Mouse (Mus musculus): Measurements from ENCODE around the gene Flt3.

Flt3 gene

GRCm38 (mm10) chr5:147312830-147313685 is 87.2 kb downstream of the Flt3 start:
- DNase-seq (ENCODE audit: low read depth, low spot score), result no peak

- DNase-seq (ENCODE audit: low read depth, low spot score), result no peak
Observed at GRCm38 (mm10) chr5:147309786-147310185, 90.5 kb downstream of the Flt3 start.

- DNase-seq (ENCODE audit: low read depth, low spot score), result no peak
Observed at GRCm38 (mm10) chr5:147308451-147308850, 91.8 kb downstream of the Flt3 start.

GRCm38 (mm10) chr5:147307398-147307785 is 92.9 kb downstream of the Flt3 start:
- DNase-seq (ENCODE audit: low read depth, low spot score), result no peak

GRCm38 (mm10) chr5:147306638-147307397 is 93.5 kb downstream of the Flt3 start, which contains the start of gene Cdx2:
Gene Cdx2 (minus strand): TSS chr5:147307270.
- peak; percentile 78 for DNase-seq (ENCODE audit: low read depth, low spot score)

- DNase-seq (ENCODE audit: low read depth, low spot score), result peak; percentile 38
Observed at GRCm38 (mm10) chr5:147305856-147306637, 94.2 kb downstream of the Flt3 start.

- DNase-seq (ENCODE audit: low read depth, low spot score), result no peak
Observed at GRCm38 (mm10) chr5:147305166-147305565, 95.1 kb downstream of the Flt3 start.

- peak; percentile 88 for DNase-seq (ENCODE audit: low read depth, low spot score)
Observed at GRCm38 (mm10) chr5:147304276-147305155, 95.8 kb downstream of the Flt3 start.

- DNase-seq (ENCODE audit: low read depth, low spot score), result no peak
Observed at GRCm38 (mm10) chr5:147302746-147303400, 97.4 kb downstream of the Flt3 start.

GRCm38 (mm10) chr5:147302141-147302540 is 98.1 kb downstream of the Flt3 start:
- DNase-seq (ENCODE audit: low read depth, low spot score), result no peak

GRCm38 (mm10) chr5:147301781-147302070 is 98.6 kb downstream of the Flt3 start:
- DNase-seq (ENCODE audit: low read depth, low spot score), result no peak

GRCm38 (mm10) chr5:147300917-147301780 is 99.1 kb downstream of the Flt3 start:
- no peak for DNase-seq (ENCODE audit: low read depth, low spot score)

GRCm38 (mm10) chr5:147300001-147300363 is 100.3 kb downstream of the Flt3 start:
- DNase-seq (ENCODE audit: low read depth, low spot score), result no peak

- peak; percentile 94 for DNase-seq (ENCODE audit: low read depth, low spot score)
Observed at GRCm38 (mm10) chr5:147299255-147300000, 100.9 kb downstream of the Flt3 start.

GRCm38 (mm10) chr5:147297249-147297648 is 103.0 kb downstream of the Flt3 start:
- DNase-seq (ENCODE audit: low read depth, low spot score), result no peak

GRCm38 (mm10) chr5:147294121-147294520 is 106.2 kb downstream of the Flt3 start:
- DNase-seq (ENCODE audit: low read depth, low spot score), result peak; percentile 86

- DNase-seq (ENCODE audit: low read depth, low spot score), result peak; percentile 93
Observed at GRCm38 (mm10) chr5:147293127-147293910, 107.0 kb downstream of the Flt3 start.

GRCm38 (mm10) chr5:147292506-147293120 is 107.7 kb downstream of the Flt3 start:
- DNase-seq (ENCODE audit: low read depth, low spot score), result no peak
